Mouse (Mus musculus) CH12.LX (cell line): Measurements from ENCODE around the gene Olfr979. TPM values are rescaled to one million over a fixed set of nuclear protein-coding genes. Genes with fewer than 3 reads are reported as not detected.
"Not testable (repeated sequence)": the region's sequence is repeated elsewhere in the genome, so short reads cannot be mapped to it uniquely, and the experiment has no call there.

Experiments
- DNase-seq: peaks from one replicate; pipeline ENCODE4 v3.0.0-alpha.2; 2013; ENCODE audit errors: extremely low read depth
- H3K27ac ChIP-seq: 2 replicates; pipeline ENCODE4 v1.5.1; 2012; ENCODE audit warnings: low read depth, mild to moderate bottlenecking, control low read depth, moderate library complexity; ENCODE audit not compliant: insufficient read depth
- H3K27me3 ChIP-seq: replicated peaks from 2 replicates; pipeline ENCODE3; 2012; ENCODE audit warnings: inconsistent platforms
- H3K36me3 ChIP-seq, 2 experiments: replicated peaks in 1 of 2; 2 replicates each; pipeline versions ENCODE3 to v1.6.1; 2012; ENCODE audit warnings: inconsistent platforms in 1 of 2, low read length in 1 of 2, mild to moderate bottlenecking in 1 of 2, mixed read lengths in 1 of 2, moderate library complexity in 1 of 2; ENCODE audit not compliant: control insufficient read depth in 1 of 2, insufficient read depth in 1 of 2
- H3K4me1 ChIP-seq, 2 experiments: 2 replicates each; pipeline ENCODE4 v1.6.1; 2012; ENCODE audit warnings: inconsistent platforms in 1 of 2, moderate library complexity in 1 of 2; ENCODE audit not compliant: insufficient read depth in 2 of 2, control insufficient read depth in 1 of 2
- H3K4me2 ChIP-seq: 2 replicates; pipeline ENCODE4 v1.6.1; 2012; ENCODE audit warnings: low read depth, mild to moderate bottlenecking, control low read depth; ENCODE audit not compliant: poor library complexity, insufficient read depth, severe bottlenecking
- H3K4me3 ChIP-seq, 3 experiments: fragments of 150-350 bp in 1 of 3; sonication (generic) in 1 of 3; replicated peaks in 1 of 3; 2 replicates each; pipeline versions ENCODE3 to v1.5.1; 2011 to 2012; ENCODE audit warnings: low read depth in 2 of 3, low read length in 2 of 3, mild to moderate bottlenecking in 2 of 3, moderate library complexity in 2 of 3, control low read depth in 1 of 3, improper control_type of control experiment in 1 of 3, inconsistent platforms in 1 of 3, mixed read lengths in 1 of 3; ENCODE audit not compliant: poor library complexity in 1 of 3
- H3K79me2 ChIP-seq: replicated peaks from 2 replicates; pipeline ENCODE4 v1.6.1; 2012; ENCODE audit warnings: mild to moderate bottlenecking, moderate library complexity; ENCODE audit not compliant: control insufficient read depth, poor library complexity, insufficient read depth, severe bottlenecking; ENCODE audit errors: extremely low read depth
- H3K9ac ChIP-seq: 2 replicates; pipeline ENCODE4 v1.6.1; 2012; ENCODE audit warnings: low read depth, mild to moderate bottlenecking, control low read depth, moderate library complexity; ENCODE audit not compliant: insufficient read depth
- H3K9me3 ChIP-seq: replicated peaks from 2 replicates; pipeline ENCODE3; 2012; ENCODE audit warnings: low read length, inconsistent platforms, mixed read lengths
- CHD2 ChIP-seq: IDR thresholded peaks from 2 replicates; pipeline ENCODE4 v1.6.1; 2011; ENCODE audit warnings: low read length, improper control_type of control experiment
- CTCF ChIP-seq, 2 experiments: IDR thresholded peaks in 1 of 2; conservative IDR thresholded peaks in 1 of 2; 2 replicates each; pipeline ENCODE4 v1.5.1; 2011 to 2012; ENCODE audit warnings: low read depth in 2 of 2, low read length in 2 of 2, improper control_type of control experiment in 1 of 2, inconsistent platforms in 1 of 2, mild to moderate bottlenecking in 1 of 2, moderate library complexity in 1 of 2
- E2F4 ChIP-seq: IDR thresholded peaks from 2 replicates; pipeline ENCODE4 v1.6.1; 2011; ENCODE audit warnings: low read depth, low read length, improper control_type of control experiment; ENCODE audit not compliant: insufficient replicate concordance
- EP300 ChIP-seq: IDR thresholded peaks from 2 replicates; pipeline ENCODE4 v1.6.1; 2011; ENCODE audit warnings: low read length, improper control_type of control experiment
- ETS1 ChIP-seq: conservative IDR thresholded peaks from 2 replicates; pipeline ENCODE4 v1.6.1; 2012; ENCODE audit warnings: low read depth, mild to moderate bottlenecking, inconsistent platforms, low read length, improper control_type of control experiment, moderate library complexity
- HCFC1 ChIP-seq: IDR thresholded peaks from 2 replicates; pipeline ENCODE4 v1.6.1; 2012; ENCODE audit warnings: low read depth, mild to moderate bottlenecking, inconsistent platforms, low read length, improper control_type of control experiment
- KAT2A ChIP-seq: IDR thresholded peaks from 2 replicates; pipeline ENCODE4 v1.6.1; 2012; ENCODE audit warnings: low read length, improper control_type of control experiment, inconsistent platforms; ENCODE audit not compliant: insufficient replicate concordance
- MAFK ChIP-seq: IDR thresholded peaks from 2 replicates; pipeline ENCODE4 v1.6.1; 2011; ENCODE audit warnings: low read length, improper control_type of control experiment; ENCODE audit not compliant: insufficient replicate concordance
- MAX ChIP-seq: IDR thresholded peaks from 2 replicates; pipeline ENCODE4 v1.6.1; 2011; ENCODE audit warnings: low read length, improper control_type of control experiment
- MYC ChIP-seq: IDR thresholded peaks from 2 replicates; pipeline ENCODE4 v1.6.1; 2011; ENCODE audit warnings: low read depth, mild to moderate bottlenecking, improper control_type of control experiment, low read length
- NELFE ChIP-seq: IDR thresholded peaks from 2 replicates; pipeline ENCODE4 v1.6.1; 2011; ENCODE audit warnings: low read depth, low read length, improper control_type of control experiment
- PAX5 ChIP-seq: IDR thresholded peaks from 2 replicates; pipeline ENCODE4 v1.6.1; 2012; ENCODE audit warnings: low read length, inconsistent platforms, mixed read lengths
- POLR2A ChIP-seq: IDR thresholded peaks from 2 replicates; pipeline ENCODE4 v1.6.1; 2011; ENCODE audit warnings: low read depth, mild to moderate bottlenecking, improper control_type of control experiment, low read length
- POLR2AphosphoS2 ChIP-seq: IDR thresholded peaks from 2 replicates; pipeline ENCODE4 v1.6.1; 2011; ENCODE audit warnings: low read depth, low read length, improper control_type of control experiment
- RAD21 ChIP-seq: IDR thresholded peaks from 2 replicates; pipeline ENCODE4 v1.6.1; 2011; ENCODE audit warnings: low read depth, mild to moderate bottlenecking, low read length, improper control_type of control experiment, moderate library complexity
- TBP ChIP-seq: conservative IDR thresholded peaks from 2 replicates; pipeline ENCODE4 v1.6.1; 2011; ENCODE audit warnings: low read depth, low read length, improper control_type of control experiment
- UBTF ChIP-seq: IDR thresholded peaks from 2 replicates; pipeline ENCODE4 v1.6.1; 2012; ENCODE audit warnings: low read depth, mild to moderate bottlenecking, inconsistent platforms, low read length, improper control_type of control experiment, moderate library complexity
- USF1 ChIP-seq: IDR thresholded peaks from 2 replicates; pipeline ENCODE4 v1.6.1; 2014; ENCODE audit warnings: low read depth, mild to moderate bottlenecking, inconsistent platforms, low read length, improper control_type of control experiment
- ZC3H11A ChIP-seq: IDR thresholded peaks from 2 replicates; pipeline ENCODE4 v1.6.1; 2012; ENCODE audit warnings: low read depth, mild to moderate bottlenecking, inconsistent platforms, low read length, improper control_type of control experiment
- ZKSCAN1 ChIP-seq: IDR thresholded peaks from 2 replicates; pipeline ENCODE4 v1.6.1; 2012; ENCODE audit warnings: low read depth, inconsistent platforms, low read length, improper control_type of control experiment, borderline replicate concordance
- dilution Hi-C: fragments of 300-500 bp; cut with MboI; formaldehyde crosslinking; loops from 2 replicates; pipeline ENCODE4 v1.14.3; 2020; ENCODE audit warnings: low sequenced_read_pairs; ENCODE audit not compliant: extremely low pct_unique_long_range_greater_than_20kb, extremely low pct_ligation_motif_present
- in situ Hi-C: fragments of 300-500 bp; cut with MboI; formaldehyde crosslinking; loops from 3 replicates; pipeline ENCODE4 v1.14.3; 2019; ENCODE audit warnings: low sequenced_read_pairs, low pct_ligation_motif_present, low pct_unique_long_range_greater_than_20kb, mixed read lengths
- polyA plus RNA-seq: library from polyadenylated mRNA; unstranded; fragments of >175 nt; gene quantifications from 2 replicates; pipeline ENCODE4 v1.2.1, GENCODE M21; 2012; ENCODE audit warnings: low read depth; ENCODE audit not compliant: insufficient read length
- total RNA-seq, 2 experiments: library from RNA; depleted of rRNA; stranded (reverse); fragments of 300-350 nt in 1 of 2; fragments of >200 nt in 1 of 2; gene quantifications; 2 replicates each; pipeline ENCODE4 v1.2.3; 2012 to 2014

Gene Olfr979
- total and polyA plus RNA-seq, 3 experiments, result not detected

- peaks cover 0 to 6% of the 10 kb centered on the region in 2 experiments; a peak in 1 of 4 replicates for H3K4me1 ChIP-seq
- no peaks in the 10 kb centered on the region for H3K27me3 ChIP-seq
- H3K4me2 ChIP-seq, result no peak within 1 kb of the TSS
- no peak within 1 kb of the TSS for H3K4me3 ChIP-seq
- no peak for DNase-seq
- no peaks in the 10 kb centered on the region for H3K36me3 ChIP-seq
- in situ Hi-C loops, result no loop called here
- no peak within 1 kb of the TSS for H3K27ac ChIP-seq
- TF ChIP-seq POLR2A (no peak), CHD2 (no peak), TBP (no peak), MAFK (no peak), RAD21 (no peak), MYC (no peak), POLR2AphosphoS2 (no peak), ZKSCAN1 (no peak), ETS1 (no peak), UBTF (no peak), HCFC1 (no peak), PAX5 (no peak), USF1 (no peak), CTCF (conservative IDR thresholded peaks at IDR 0.05 in 1 of 2, IDR thresholded peaks at IDR 0.05 in 1 of 2; ENCODE audit: low read depth in 2 of 2, low read length in 2 of 2) (no peak), NELFE (no peak), ZC3H11A (no peak), E2F4 (no peak), EP300 (no peak), MAX (no peak), KAT2A (no peak)
- H3K9ac ChIP-seq, result no peak within 1 kb of the TSS
- no peaks in the 10 kb centered on the region for H3K9me3 ChIP-seq
- dilution Hi-C loops, result no loop called here
- H3K79me2 ChIP-seq, result no peaks in the 10 kb centered on the region
These were observed 11.5 kb downstream of the Olfr979 start, which contains the start of gene Olfr978 for GRCm38 (mm10) chr9:39991813-39992212. Gene Olfr978 (plus strand): TSS chr9:39992113.

GRCm38 (mm10) chr9:39976581-39977145 is 26.6 kb downstream of the Olfr979 start:
- H3K27me3 ChIP-seq, dilution Hi-C loops, H3K4me3 ChIP-seq, DNase-seq, in situ Hi-C loops, H3K36me3 ChIP-seq, H3K27ac ChIP-seq, H3K4me2 ChIP-seq, H3K79me2 ChIP-seq, H3K9me3 ChIP-seq, H3K9ac ChIP-seq, H3K4me1 ChIP-seq: not testable (repeated sequence)

- H3K79me2 ChIP-seq, H3K4me2 ChIP-seq, H3K9ac ChIP-seq, H3K4me3 ChIP-seq, H3K9me3 ChIP-seq, H3K4me1 ChIP-seq, H3K36me3 ChIP-seq, H3K27me3 ChIP-seq, dilution Hi-C loops, in situ Hi-C loops, H3K27ac ChIP-seq, DNase-seq: not testable (repeated sequence)
These were observed 42.2 kb downstream of the Olfr979 start, which contains the start of gene Olfr976 for GRCm38 (mm10) chr9:39961033-39961432. Gene Olfr976 (minus strand): TSS chr9:39961133.
